Mouse (Mus musculus): Measurements from ENCODE around the gene Dnph1. TPM values are rescaled to one million over a fixed set of nuclear protein-coding genes. Genes with fewer than 3 reads are reported as not detected.

Gene Dnph1
- polyA plus RNA-seq (2014; fragmentation: Nextera tagmentation; extraction: Ambion mirVana): 33.0 and 41.6 TPM in 2 replicates

- Histone ChIP-seq H3K4me1 (ENCODE audit: control insufficient read depth, insufficient read depth, low read length) (no peaks in the 10 kb centered on the region), H3K27me3 (replicated peaks; ENCODE audit: control insufficient read depth, insufficient read depth, low read length) (peaks cover 4% of the 10 kb centered on the region), H3K4me2 (ENCODE audit: low read length) (peak within 1 kb of the TSS; percentile 88), H3K9me3 (replicated peaks; ENCODE audit: control insufficient read depth, low read length) (no peaks in the 10 kb centered on the region), H3K36me3 (ENCODE audit: control insufficient read depth, insufficient read depth, low read length) (peaks cover 15% of the 10 kb centered on the region; the same call in 1 of the 2 replicates), H3K27ac (ENCODE audit: low read depth, low read length) (no peak within 1 kb of the TSS), H3K9ac (ENCODE audit: low read length) (peak within 1 kb of the TSS; percentile 85), H3K4me3 (ENCODE audit: low read depth, low read length) (peak within 1 kb of the TSS; percentile 53)
- DNase-seq (ENCODE audit: low spot score): peak; percentile 96
- WGBS: under 1% methylated on average over 44 of the region's 44 CpGs
- peak; percentile 99 for ATAC-seq
Measured at GRCm38 (mm10) chr17:46496623-46497434, at the start of gene Dnph1. Gene Dnph1 (plus strand): TSS chr17:46496711.

GRCm38 (mm10) chr17:46452683-46453082, 43.8 kb upstream of the Dnph1 start:
- Histone ChIP-seq H3K4me1 (ENCODE audit: control insufficient read depth, insufficient read depth, low read length) (peaks cover 24% of the 10 kb centered on the region), H3K27ac (ENCODE audit: low read depth, low read length) (no peak overlapping the region), H3K9ac (ENCODE audit: low read length) (no peak overlapping the region), H3K27me3 (replicated peaks; ENCODE audit: control insufficient read depth, insufficient read depth, low read length) (peaks cover 12% of the 10 kb centered on the region), H3K36me3 (ENCODE audit: control insufficient read depth, insufficient read depth, low read length) (no peaks in the 10 kb centered on the region), H3K4me3 (ENCODE audit: low read depth, low read length) (no peak overlapping the region), H3K4me2 (ENCODE audit: low read length) (no peak overlapping the region), H3K9me3 (replicated peaks; ENCODE audit: control insufficient read depth, low read length) (no peaks in the 10 kb centered on the region)
- no peak for DNase-seq (ENCODE audit: low spot score)
- no peak for ATAC-seq
- 30% methylated on average over 5 of the region's 5 CpGs for WGBS

GRCm38 (mm10) chr17:46453302-46453948, 43.1 kb upstream of the Dnph1 start:
- H3K9ac ChIP-seq (ENCODE audit: low read length): peak overlapping the region; percentile 40; the same call in 1 of the 2 replicates
- H3K27me3 ChIP-seq (replicated peaks; ENCODE audit: control insufficient read depth, insufficient read depth, low read length): peaks cover 12% of the 10 kb centered on the region
- peaks cover 24% of the 10 kb centered on the region for H3K4me1 ChIP-seq (ENCODE audit: control insufficient read depth, insufficient read depth, low read length)
- WGBS: 8% methylated on average over 13 of the region's 13 CpGs
- no peaks in the 10 kb centered on the region for H3K9me3 ChIP-seq (replicated peaks; ENCODE audit: control insufficient read depth, low read length)
- H3K27ac ChIP-seq (ENCODE audit: low read depth, low read length): 0 out of 2 replicates have a peak overlapping the region, but pooled peaks have one; percentile 14
- no peak for DNase-seq (ENCODE audit: low spot score)
- H3K4me3 ChIP-seq (ENCODE audit: low read depth, low read length): 0 out of 2 replicates have a peak overlapping the region, but pooled peaks have one; percentile 27
- no peak for ATAC-seq
- peak overlapping the region; percentile 71 for H3K4me2 ChIP-seq (ENCODE audit: low read length)
- H3K36me3 ChIP-seq (ENCODE audit: control insufficient read depth, insufficient read depth, low read length): no peaks in the 10 kb centered on the region

GRCm38 (mm10) chr17:46453970-46454411, 42.5 kb upstream of the Dnph1 start:
- 2% methylated on average over 26 of the region's 26 CpGs for WGBS
- peaks cover 12% of the 10 kb centered on the region for H3K27me3 ChIP-seq (replicated peaks; ENCODE audit: control insufficient read depth, insufficient read depth, low read length)
- H3K27ac ChIP-seq (ENCODE audit: low read depth, low read length): 0 out of 2 replicates have a peak overlapping the region, but pooled peaks have one; percentile 14
- DNase-seq (ENCODE audit: low spot score) (peak; percentile 50), ATAC-seq (peak; percentile 41)
- H3K4me2 ChIP-seq (ENCODE audit: low read length): peak overlapping the region; percentile 71
- no peaks in the 10 kb centered on the region for H3K9me3 ChIP-seq (replicated peaks; ENCODE audit: control insufficient read depth, low read length)
- H3K4me3 ChIP-seq (ENCODE audit: low read depth, low read length): peak overlapping the region; percentile 27
- peak overlapping the region; percentile 40 for H3K9ac ChIP-seq (ENCODE audit: low read length)
- H3K36me3 ChIP-seq (ENCODE audit: control insufficient read depth, insufficient read depth, low read length): peaks cover 3% of the 10 kb centered on the region; the same call in 1 of the 2 replicates
- peaks cover 24% of the 10 kb centered on the region for H3K4me1 ChIP-seq (ENCODE audit: control insufficient read depth, insufficient read depth, low read length)

- Histone ChIP-seq H3K36me3 (ENCODE audit: control insufficient read depth, insufficient read depth, low read length) (peaks cover 7% of the 10 kb centered on the region), H3K4me2 (ENCODE audit: low read length) (peak overlapping the region; percentile 71), H3K9ac (ENCODE audit: low read length) (peak overlapping the region; percentile 40), H3K4me3 (ENCODE audit: low read depth, low read length) (peak overlapping the region; percentile 27), H3K27ac (ENCODE audit: low read depth, low read length) (0 out of 2 replicates have a peak overlapping the region, but pooled peaks have one; percentile 9), H3K4me1 (ENCODE audit: control insufficient read depth, insufficient read depth, low read length) (peaks cover 24% of the 10 kb centered on the region), H3K27me3 (replicated peaks; ENCODE audit: control insufficient read depth, insufficient read depth, low read length) (peaks cover 12% of the 10 kb centered on the region), H3K9me3 (replicated peaks; ENCODE audit: control insufficient read depth, low read length) (no peaks in the 10 kb centered on the region)
- WGBS: 2% methylated on average over 9 of the region's 9 CpGs
- ATAC-seq (peak; percentile 15; the same call in 1 of the 2 replicates), DNase-seq (ENCODE audit: low spot score) (peak; percentile 49)
Measured at GRCm38 (mm10) chr17:46454539-46454938, 42.0 kb upstream of the Dnph1 start.

- H3K36me3 ChIP-seq (ENCODE audit: control insufficient read depth, insufficient read depth, low read length): peaks cover 14% of the 10 kb centered on the region
- no peak overlapping the region for H3K27ac ChIP-seq (ENCODE audit: low read depth, low read length)
- no peaks in the 10 kb centered on the region for H3K9me3 ChIP-seq (replicated peaks; ENCODE audit: control insufficient read depth, low read length)
- DNase-seq (ENCODE audit: low spot score) (peak; percentile 52), ATAC-seq (peak; percentile 69)
- H3K4me3 ChIP-seq (ENCODE audit: low read depth, low read length): peak overlapping the region; percentile 27
- WGBS: 1% methylated on average over 33 of the region's 33 CpGs
- peak overlapping the region; percentile 71 for H3K4me2 ChIP-seq (ENCODE audit: low read length)
- H3K9ac ChIP-seq (ENCODE audit: low read length): peak overlapping the region; percentile 40
- peaks cover 12% of the 10 kb centered on the region for H3K27me3 ChIP-seq (replicated peaks; ENCODE audit: control insufficient read depth, insufficient read depth, low read length)
- H3K4me1 ChIP-seq (ENCODE audit: control insufficient read depth, insufficient read depth, low read length): peaks cover 24% of the 10 kb centered on the region
Measured at GRCm38 (mm10) chr17:46455110-46455691, 41.3 kb upstream of the Dnph1 start.

- no peak overlapping the region for H3K9ac ChIP-seq (ENCODE audit: low read length)
- H3K4me2 ChIP-seq (ENCODE audit: low read length): no peak overlapping the region
- H3K4me3 ChIP-seq (ENCODE audit: low read depth, low read length): no peak overlapping the region
- no peak overlapping the region for H3K27ac ChIP-seq (ENCODE audit: low read depth, low read length)
- ATAC-seq (no peak), DNase-seq (ENCODE audit: low spot score) (peak; percentile 34)
- H3K27me3 ChIP-seq (replicated peaks; ENCODE audit: control insufficient read depth, insufficient read depth, low read length): peaks cover 12% of the 10 kb centered on the region
- H3K9me3 ChIP-seq (replicated peaks; ENCODE audit: control insufficient read depth, low read length): no peaks in the 10 kb centered on the region
- peaks cover 24% of the 10 kb centered on the region for H3K4me1 ChIP-seq (ENCODE audit: control insufficient read depth, insufficient read depth, low read length)
- 21% methylated on average over 10 of the region's 10 CpGs for WGBS
- H3K36me3 ChIP-seq (ENCODE audit: control insufficient read depth, insufficient read depth, low read length): peaks cover 29% of the 10 kb centered on the region
Measured at GRCm38 (mm10) chr17:46457791-46458190, 38.7 kb upstream of the Dnph1 start.

- no peak overlapping the region for H3K27ac ChIP-seq (ENCODE audit: low read depth, low read length)
Measured at GRCm38 (mm10) chr17:46458439-46458838, 38.1 kb upstream of the Dnph1 start.

More at GRCm38 (mm10) chr17:46458439-46458838, 38.1 kb upstream of the Dnph1 start:
- H3K4me3 ChIP-seq (ENCODE audit: low read depth, low read length): no peak overlapping the region
- DNase-seq (ENCODE audit: low spot score): no peak
- peaks cover 10% of the 10 kb centered on the region for H3K27me3 ChIP-seq (replicated peaks; ENCODE audit: control insufficient read depth, insufficient read depth, low read length)
- WGBS: 57% methylated on average over 3 of the region's 3 CpGs
- H3K9ac ChIP-seq (ENCODE audit: low read length): no peak overlapping the region
- no peak overlapping the region for H3K4me2 ChIP-seq (ENCODE audit: low read length)
- ATAC-seq: no peak
- peaks cover 34% of the 10 kb centered on the region for H3K36me3 ChIP-seq (ENCODE audit: control insufficient read depth, insufficient read depth, low read length)
- no peaks in the 10 kb centered on the region for H3K9me3 ChIP-seq (replicated peaks; ENCODE audit: control insufficient read depth, low read length)
- H3K4me1 ChIP-seq (ENCODE audit: control insufficient read depth, insufficient read depth, low read length): peaks cover 22% of the 10 kb centered on the region

Measured in forebrain, embryonic 14.5 days (tissue).